Mouse (Mus musculus) C2C12 (cell line): ENCODE results near the gene Col4a1.
A peak's percentile ranks its signal among the peaks of the same experiment; 100 is the strongest.

Experiments
- CEBPB ChIP-seq: IDR thresholded peaks from one replicate; pipeline ENCODE4 v1.6.1; 2011; ENCODE audit warnings: low read depth, mild to moderate bottlenecking, control low read depth, moderate library complexity
- CTCF ChIP-seq: IDR thresholded peaks from one replicate; pipeline ENCODE4 v1.5.1; 2011; ENCODE audit not compliant: control insufficient read depth, insufficient read depth, insufficient read length
- MAX ChIP-seq: IDR thresholded peaks from one replicate; pipeline ENCODE4 v1.6.1; 2011; ENCODE audit warnings: mild to moderate bottlenecking, control low read depth
- MYOD1 ChIP-seq: IDR thresholded peaks from one replicate; pipeline ENCODE4 v1.6.1; 2011; ENCODE audit warnings: low read depth; ENCODE audit not compliant: control insufficient read depth, insufficient read length
- MYOG ChIP-seq: IDR thresholded peaks from one replicate; pipeline ENCODE4 v1.6.1; 2011; ENCODE audit not compliant: control insufficient read depth, insufficient read length; ENCODE audit errors: extremely low read depth
- USF1 ChIP-seq: IDR thresholded peaks from one replicate; pipeline ENCODE4 v1.6.1; 2011; ENCODE audit warnings: low read depth, mild to moderate bottlenecking, control low read depth, moderate library complexity

GRCm38 (mm10) chr8:11335238-11335637 lies 22.6 kb upstream of the Col4a1 start:
- no peak for TF ChIP-seq CTCF
- no peak for TF ChIP-seq USF1
- TF ChIP-seq MAX, result no peak
- TF ChIP-seq CEBPB, result peak; percentile 29
- TF ChIP-seq MYOG, result no peak
- TF ChIP-seq MYOD1, result no peak
